Mouse (Mus musculus) brain, embryonic 14.5 days (tissue): ENCODE results near the gene Slc25a45.

Source experiments
- CTCF ChIP-seq: fragments of 200-500 bp; IDR thresholded peaks from 2 replicates; pipeline ENCODE4 v1.5.1; 2012; ENCODE audit warnings: inconsistent platforms, mild to moderate bottlenecking, moderate library complexity, borderline replicate concordance; ENCODE audit not compliant: insufficient read depth, insufficient read length; ENCODE audit errors: extremely low read depth
- POLR2A ChIP-seq: fragments of 200-500 bp; IDR thresholded peaks from 2 replicates; pipeline ENCODE4 v1.6.1; 2012; ENCODE audit warnings: mild to moderate bottlenecking, inconsistent platforms, borderline replicate concordance; ENCODE audit not compliant: poor library complexity, insufficient read depth, insufficient read length, severe bottlenecking; ENCODE audit errors: extremely low read depth

DNA sequence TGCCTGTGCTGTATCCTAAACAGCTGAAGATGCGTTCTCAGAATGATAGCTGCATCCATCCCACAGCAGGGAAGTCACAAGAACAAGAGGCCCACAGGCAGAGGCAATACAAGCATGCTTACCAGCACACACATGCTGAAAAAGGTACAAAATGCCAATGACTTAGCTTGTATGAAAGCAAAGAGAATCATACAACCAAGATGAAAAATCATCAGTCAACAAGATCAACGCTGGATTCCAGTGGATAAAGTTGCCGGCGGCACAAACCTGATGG lies 38.8 kb upstream of the Slc25a45 start:
- TF ChIP-seq POLR2A (no peak), CTCF (no peak)
